8 mouse cellular contexts compared by ENCODE assay signal in the genomic region with DNA sequence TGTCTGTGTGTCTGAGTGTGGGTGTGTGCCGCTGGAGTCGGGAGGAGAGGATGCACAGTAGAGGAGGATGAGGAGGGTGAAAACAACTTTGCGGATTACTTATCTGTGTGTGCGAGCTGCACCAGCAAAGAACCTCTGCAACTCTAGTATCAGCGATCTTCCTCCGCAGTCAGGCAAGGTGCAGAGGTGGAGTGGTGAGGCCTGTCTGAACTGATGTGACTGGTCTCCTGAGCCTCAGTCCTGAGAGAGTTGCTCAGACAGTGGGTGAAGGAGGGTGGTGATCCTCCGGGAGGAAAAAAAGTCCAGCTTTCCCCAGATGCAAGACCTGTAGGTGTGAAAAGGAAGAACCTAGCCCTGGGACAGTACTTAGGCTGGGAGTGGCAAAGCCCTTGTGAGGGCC. TPM values are rescaled to one million over a fixed set of nuclear protein-coding genes. Genes with fewer than 3 reads are reported as not detected.
A peak's percentile ranks its signal among the peaks of the same experiment; 100 is the strongest.
DNase-seq lines count a peak whose midpoint lies in the region; ATAC-seq and TF ChIP-seq lines count a peak whose summit lies in the region.

No protein-coding gene starts in this region.

- intact Hi-C loops in left cerebral cortex, postnatal 25 days (cut with DNase I): no loop called here

- no peak for TF ChIP-seq CTCF in Patski (IDR thresholded peaks at IDR 0.05)

- H3K4me3 ChIP-seq in hindbrain, embryonic 11.5 days (ENCODE audit: low read depth, low read length): peak overlapping the region; percentile 37
- H3K4me3 ChIP-seq in midbrain, embryonic 11.5 days (ENCODE audit: low read depth, low read length): peak overlapping the region; percentile 43

- H3K27me3 ChIP-seq in Patski: peaks cover 23% of the 10 kb centered on the region
- peaks cover 6% of the 10 kb centered on the region; the same call in 1 of the 2 replicates for H3K27me3 ChIP-seq in hindbrain, embryonic 11.5 days (ENCODE audit: control insufficient read depth, insufficient read depth, low read length)
- H3K27me3 ChIP-seq in midbrain, embryonic 11.5 days (ENCODE audit: control insufficient read depth, insufficient read depth, low read length): no peaks in the 10 kb centered on the region

- peak overlapping the region; percentile 40; the same call in 1 of the 2 replicates for H3K9ac ChIP-seq in hindbrain, embryonic 11.5 days (ENCODE audit: low read depth, low read length)
- peak overlapping the region; percentile 41; the same call in 1 of the 2 replicates for H3K9ac ChIP-seq in midbrain, embryonic 11.5 days (ENCODE audit: low read length)

- in situ Hi-C loops in Patski (cut with MboI; ENCODE audit: low pct_unique_long_range_greater_than_20kb): no loop called here

- H3K4me2 ChIP-seq in hindbrain, embryonic 11.5 days (replicated peaks; ENCODE audit: low read depth, low read length): peak overlapping the region; percentile 87
- peak overlapping the region; percentile 92 for H3K4me2 ChIP-seq in midbrain, embryonic 11.5 days

- DNase-seq in frontal cortex, adult 2 months (ENCODE audit: extremely low spot score in 1 of 2, low spot score in 1 of 2): no peak
- DNase-seq in Patski (ENCODE audit: low read depth, low spot score): no peak
- peak; percentile 33 for DNase-seq in hindbrain, embryonic 11.5 days (ENCODE audit: low spot score)
- peak; percentile 88 for DNase-seq in midbrain, embryonic 11.5 days (ENCODE audit: low spot score, missing footprints)
- no peak for DNase-seq in left cerebral cortex, postnatal 25 days (ENCODE audit: low spot score in 2 of 2)
- no peak for DNase-seq in spleen, postnatal 14 days (ENCODE audit: low spot score in 2 of 2)
- no peak for DNase-seq in urinary bladder, postnatal 10 days (ENCODE audit: low spot score)

- ATAC-seq in frontal cortex, adult (ENCODE audit: low TSS enrichment): peak; percentile 47; the same call in 1 of the 2 replicates
- peak; percentile 4 for ATAC-seq in Patski
- peak; percentile 25 for ATAC-seq in hindbrain, embryonic 11.5 days (ENCODE audit: low FRiP score)
- peak; percentile 17; the same call in 1 of the 2 replicates for ATAC-seq in midbrain, embryonic 11.5 days (ENCODE audit: low FRiP score)

- H3K4me1 ChIP-seq in hindbrain, embryonic 11.5 days (replicated peaks; ENCODE audit: control insufficient read depth, insufficient read depth, low read length): peaks cover 5% of the 10 kb centered on the region; the same call in 1 of the 2 replicates
- H3K4me1 ChIP-seq in midbrain, embryonic 11.5 days (ENCODE audit: control insufficient read depth, insufficient read depth, low read length): peaks cover 7% of the 10 kb centered on the region

- no peak overlapping the region for H3K27ac ChIP-seq in hindbrain, embryonic 11.5 days (ENCODE audit: low read depth, low read length)
- H3K27ac ChIP-seq in midbrain, embryonic 11.5 days (ENCODE audit: low read depth, low read length): no peak overlapping the region

- no peaks in the 10 kb centered on the region for H3K36me3 ChIP-seq in hindbrain, embryonic 11.5 days (ENCODE audit: control insufficient read depth, insufficient read depth, low read length)
- no peaks in the 10 kb centered on the region for H3K36me3 ChIP-seq in midbrain, embryonic 11.5 days (ENCODE audit: control insufficient read depth, insufficient read depth, low read length)

- 2% methylated on average over 7 of the region's 7 CpGs for WGBS in hindbrain, embryonic 11.5 days
- whole genome bisulfite sequencing in midbrain, embryonic 11.5 days: 1% methylated on average over 7 of the region's 7 CpGs

- CTCF ChIA-PET in Patski (lab: Charles Lee): no interaction called here

- POLR2A ChIA-PET in Patski (lab: Charles Lee): no interaction called here

- no peaks in the 10 kb centered on the region for H3K9me3 ChIP-seq in hindbrain, embryonic 11.5 days (ENCODE audit: control insufficient read depth, low read length)
- no peaks in the 10 kb centered on the region for H3K9me3 ChIP-seq in midbrain, embryonic 11.5 days (ENCODE audit: control insufficient read depth, low read length)

RNA-seq across cellular contexts. Expression of gene Prune2, which starts 0.4 kb away (rescaled TPM):
- 72.5 and 72.7 TPM in 2 replicates for polyA plus RNA-seq in frontal cortex, adult 2 months (2012; rRNA removed)
- polyA plus RNA-seq in Patski (2021): 0.33 TPM
- 2.4 and 2.9 TPM in 2 replicates for polyA plus RNA-seq in hindbrain, embryonic 11.5 days (2014; fragmentation: Nextera tagmentation; extraction: Ambion mirVana)
- 1.6 and 2.2 TPM in 2 replicates for polyA plus RNA-seq in midbrain, embryonic 11.5 days (2014; fragmentation: Nextera tagmentation; extraction: Ambion mirVana)
- total RNA-seq in left cerebral cortex, postnatal 25 days (2021): 10 to 100 TPM; 64.5 to 66.3 TPM

Comparison
In these comparisons a context has a peak if more than half of its experiments do, and no peak if none do; other contexts are left out.
1. DNase-seq: peak in hindbrain, embryonic 11.5 days (single experiment) and midbrain, embryonic 11.5 days (single experiment); none in frontal cortex, adult 2 months (0 of 2), Patski (single experiment), left cerebral cortex, postnatal 25 days (0 of 2), spleen, postnatal 14 days (0 of 2) and urinary bladder, postnatal 10 days (single experiment).
2. RNA of gene Prune2, which starts 0.4 kb away (polyA plus RNA-seq): 72.5 to 72.7 TPM in frontal cortex, adult 2 months; 2.4 to 2.9 TPM in hindbrain, embryonic 11.5 days, 1.6 to 2.2 TPM in midbrain, embryonic 11.5 days and 0.33 TPM in Patski (single experiment); every median in the first group is over 10 times any median in the second.
3. Peak in every context shown above with its lines, with median percentiles within 50 percentile points of each other: ATAC-seq.